Mouse (Mus musculus) liver, embryonic 14.5 days (tissue): ENCODE results near the gene Qsox2. TPM values are rescaled to one million over a fixed set of nuclear protein-coding genes. Genes with fewer than 3 reads are reported as not detected.

Experiments used
- ATAC-seq: fragments of 200-750 bp; cut with Nextera tagmentation; 2 replicates; pipeline ENCODE4 v1.8.0; 2017; ENCODE audit warnings: moderate number of reproducible peaks, mild to moderate bottlenecking, moderate library complexity; ENCODE audit not compliant: insufficient read depth
- DNase-seq, 3 experiments: peaks; one replicate each; pipeline ENCODE4 v3.0.0-alpha.2; 2012 to 2013; ENCODE audit warnings: low read depth in 3 of 3, low spot score in 3 of 3
- H3K27ac ChIP-seq: fragments of 300-500 bp; sonication (generic); 2 replicates; pipeline ENCODE4 v1.5.1; 2014; ENCODE audit warnings: moderate library complexity, mild to moderate bottlenecking, control low read depth, inconsistent platforms
- H3K27me3 ChIP-seq: fragments of 300-500 bp; sonication (generic); 2 replicates; pipeline ENCODE4 v1.6.1; 2014; ENCODE audit warnings: mild to moderate bottlenecking, low read length, moderate library complexity; ENCODE audit not compliant: control insufficient read depth, insufficient read depth
- H3K36me3 ChIP-seq: fragments of 300-500 bp; sonication (generic); replicated peaks from 2 replicates; pipeline ENCODE4 v1.6.1; 2014; ENCODE audit warnings: low read depth; ENCODE audit not compliant: control insufficient read depth, insufficient read depth
- H3K4me1 ChIP-seq, 2 experiments: fragments of 200-500 bp in 1 of 2; fragments of 300-500 bp in 1 of 2; sonication (generic) in 1 of 2; replicated peaks; 2 replicates each; pipeline ENCODE4 v1.6.1; 2012 to 2014; ENCODE audit warnings: antibody characterized with exemption in 1 of 2, inconsistent platforms in 1 of 2, low read length in 1 of 2; ENCODE audit not compliant: control insufficient read depth in 2 of 2, insufficient read depth in 2 of 2
- H3K4me2 ChIP-seq: fragments of 300-500 bp; sonication (generic); 2 replicates; pipeline ENCODE4 v1.6.1; 2014; ENCODE audit warnings: low read depth, mild to moderate bottlenecking, control low read depth, moderate library complexity
- H3K4me3 ChIP-seq, 2 experiments: fragments of 200-500 bp in 1 of 2; fragments of 300-500 bp in 1 of 2; sonication (generic) in 1 of 2; 2 replicates each; pipeline ENCODE4 v1.5.1; 2012 to 2014; ENCODE audit warnings: low read depth in 2 of 2, low read length in 2 of 2, mild to moderate bottlenecking in 2 of 2, control low read depth in 1 of 2, inconsistent platforms in 1 of 2, moderate library complexity in 1 of 2; ENCODE audit not compliant: insufficient read depth in 1 of 2
- H3K9ac ChIP-seq: fragments of 300-500 bp; sonication (generic); replicated peaks from 2 replicates; pipeline ENCODE4 v1.6.1; 2014; ENCODE audit warnings: mild to moderate bottlenecking, control low read depth, moderate library complexity
- H3K9me3 ChIP-seq: fragments of 300-500 bp; sonication (generic); 2 replicates; pipeline ENCODE4 v1.6.1; 2016; ENCODE audit warnings: low read length, mixed read lengths; ENCODE audit not compliant: control insufficient read depth
- CTCF ChIP-seq: IDR thresholded peaks from 2 replicates; pipeline ENCODE4 v1.5.1; 2016; ENCODE audit warnings: antibody characterized with exemption, low read depth, control low read depth
- EP300 ChIP-seq: IDR thresholded peaks from 2 replicates; pipeline ENCODE4 v1.6.1; 2016; ENCODE audit warnings: antibody characterized with exemption, low read depth
- WGBS: fragments of 180-500 bp; shearing (Covaris S2); extraction: QIAGEN DNeasy Blood & Tissue Kit; methylation state at CpG from one replicate; pipeline ENCODE4 v1.1.7; 2014; ENCODE audit not compliant: insufficient replicate concordance; 5-methylcytosine and 5-hydroxymethylcytosine counted together
- polyA plus RNA-seq, 2 experiments: library from polyadenylated mRNA; depleted of rRNA in 1 of 2; stranded (reverse) in 1 of 2; unstranded in 1 of 2; fragments of >200 nt; fragmentation: Nextera tagmentation in 1 of 2; extraction: Ambion mirVana in 1 of 2; gene quantifications; 2 replicates each; pipeline versions ENCODE4 v1.2.1 to v1.2.3; 2012 to 2014

Qsox2 gene
- polyA plus RNA-seq, 2 experiments, result 3.8 to 4.7 TPM

DNA sequence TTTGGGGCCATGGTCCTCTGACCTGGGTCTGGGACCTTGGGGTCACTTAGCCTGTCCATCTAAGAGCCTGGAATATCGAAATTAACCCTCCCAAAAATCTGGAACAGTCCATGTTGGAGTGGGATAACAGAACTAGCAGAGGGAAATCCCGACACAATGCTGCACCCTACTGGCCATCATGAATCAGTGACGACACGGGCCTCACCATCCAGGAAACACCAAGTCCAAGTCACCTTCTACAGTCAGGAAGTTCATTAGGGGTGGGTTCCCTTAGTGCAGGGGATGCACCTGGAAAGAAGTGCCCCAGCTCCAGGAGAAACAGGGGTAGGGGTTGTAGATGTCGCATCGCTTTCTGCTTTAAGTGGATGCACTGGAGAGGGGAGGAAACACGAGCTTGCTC is 36.3 kb upstream of the Qsox2 start:
- WGBS, result 15% methylated on average over 7 of the region's 7 CpGs
- DNase-seq (peak; percentile 2 to 7 (median 5)), ATAC-seq (no peak)
- TF ChIP-seq EP300 (no peak), CTCF (peak; percentile 80)
- Histone ChIP-seq H3K4me3 (no peak overlapping the region), H3K36me3 (no peaks in the 10 kb centered on the region), H3K4me2 (no peak overlapping the region), H3K27me3 (no peaks in the 10 kb centered on the region), H3K4me1 (no peaks in the 10 kb centered on the region), H3K9ac (no peak overlapping the region), H3K27ac (no peak overlapping the region), H3K9me3 (no peaks in the 10 kb centered on the region)

DNA sequence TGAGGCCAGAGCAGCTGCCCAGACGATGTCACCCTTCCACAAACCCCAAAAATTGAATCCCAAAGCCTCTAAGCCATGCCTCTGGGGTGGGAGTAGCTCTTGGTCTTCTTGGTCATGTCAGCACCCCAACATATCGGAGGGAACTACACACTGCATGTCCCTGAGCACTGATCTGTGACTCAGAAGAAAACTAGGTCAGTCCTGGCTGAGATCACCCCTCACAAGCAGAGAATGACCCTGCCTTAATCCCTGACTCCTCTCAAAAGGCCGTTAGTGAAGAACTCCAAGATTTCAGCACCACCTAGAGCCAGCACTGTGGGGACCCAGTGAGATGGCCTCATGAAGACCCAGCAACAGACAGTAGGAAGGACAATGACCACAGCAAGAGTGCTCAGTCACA is 30.9 kb upstream of the Qsox2 start:
- Histone ChIP-seq H3K4me2 (no peak overlapping the region), H3K27ac (no peak overlapping the region), H3K9me3 (no peaks in the 10 kb centered on the region), H3K4me1 (no peaks in the 10 kb centered on the region), H3K27me3 (no peaks in the 10 kb centered on the region), H3K9ac (no peak overlapping the region), H3K36me3 (no peaks in the 10 kb centered on the region), H3K4me3 (no peak overlapping the region)
- no peak for DNase-seq
- WGBS, result 37% methylated on average over 3 of the region's 3 CpGs
- TF ChIP-seq CTCF (no peak), EP300 (no peak)
- no peak for ATAC-seq

- no peak overlapping the region for H3K4me2 ChIP-seq
- no peaks in the 10 kb centered on the region for H3K27me3 ChIP-seq
- no peaks in the 10 kb centered on the region for H3K9me3 ChIP-seq
- H3K36me3 ChIP-seq, result no peaks in the 10 kb centered on the region
- DNase-seq, result no peak
- no peak overlapping the region for H3K4me3 ChIP-seq
- ATAC-seq, result no peak
- no peak overlapping the region for H3K9ac ChIP-seq
- H3K27ac ChIP-seq, result no peak overlapping the region
- TF ChIP-seq CTCF (no peak), EP300 (no peak)
- no peaks in the 10 kb centered on the region for H3K4me1 ChIP-seq
- WGBS, result 55% methylated on average over 10 of the region's 10 CpGs
These were observed 28.9 kb upstream of the Qsox2 start for GRCm38 (mm10) chr2:26266066-26266742.

- Histone ChIP-seq H3K9me3 (no peaks in the 10 kb centered on the region), H3K27me3 (no peaks in the 10 kb centered on the region), H3K4me3 (no peak overlapping the region), H3K9ac (no peak overlapping the region), H3K4me2 (no peak overlapping the region), H3K36me3 (no peaks in the 10 kb centered on the region), H3K4me1 (no peaks in the 10 kb centered on the region), H3K27ac (no peak overlapping the region)
- DNase-seq (no peak), ATAC-seq (no peak)
- 49% methylated on average over 2 of the region's 2 CpGs for WGBS
- TF ChIP-seq EP300 (no peak), CTCF (no peak)
These were observed 27.8 kb upstream of the Qsox2 start for GRCm38 (mm10) chr2:26265095-26265494.

GRCm38 (mm10) chr2:26264646-26265045 is 27.3 kb upstream of the Qsox2 start:
- Histone ChIP-seq H3K27ac (no peak overlapping the region), H3K9me3 (no peaks in the 10 kb centered on the region), H3K4me1 (no peaks in the 10 kb centered on the region), H3K4me2 (no peak overlapping the region), H3K4me3 (no peak overlapping the region), H3K9ac (no peak overlapping the region), H3K36me3 (no peaks in the 10 kb centered on the region), H3K27me3 (no peaks in the 10 kb centered on the region)
- WGBS, result 40% methylated on average over 4 of the region's 4 CpGs
- no peak for TF ChIP-seq EP300
- TF ChIP-seq CTCF, result no peak
- no peak for DNase-seq
- no peak for ATAC-seq
